Comparison of ENCODE assay signal across 9 mouse cellular contexts in the genomic region with DNA sequence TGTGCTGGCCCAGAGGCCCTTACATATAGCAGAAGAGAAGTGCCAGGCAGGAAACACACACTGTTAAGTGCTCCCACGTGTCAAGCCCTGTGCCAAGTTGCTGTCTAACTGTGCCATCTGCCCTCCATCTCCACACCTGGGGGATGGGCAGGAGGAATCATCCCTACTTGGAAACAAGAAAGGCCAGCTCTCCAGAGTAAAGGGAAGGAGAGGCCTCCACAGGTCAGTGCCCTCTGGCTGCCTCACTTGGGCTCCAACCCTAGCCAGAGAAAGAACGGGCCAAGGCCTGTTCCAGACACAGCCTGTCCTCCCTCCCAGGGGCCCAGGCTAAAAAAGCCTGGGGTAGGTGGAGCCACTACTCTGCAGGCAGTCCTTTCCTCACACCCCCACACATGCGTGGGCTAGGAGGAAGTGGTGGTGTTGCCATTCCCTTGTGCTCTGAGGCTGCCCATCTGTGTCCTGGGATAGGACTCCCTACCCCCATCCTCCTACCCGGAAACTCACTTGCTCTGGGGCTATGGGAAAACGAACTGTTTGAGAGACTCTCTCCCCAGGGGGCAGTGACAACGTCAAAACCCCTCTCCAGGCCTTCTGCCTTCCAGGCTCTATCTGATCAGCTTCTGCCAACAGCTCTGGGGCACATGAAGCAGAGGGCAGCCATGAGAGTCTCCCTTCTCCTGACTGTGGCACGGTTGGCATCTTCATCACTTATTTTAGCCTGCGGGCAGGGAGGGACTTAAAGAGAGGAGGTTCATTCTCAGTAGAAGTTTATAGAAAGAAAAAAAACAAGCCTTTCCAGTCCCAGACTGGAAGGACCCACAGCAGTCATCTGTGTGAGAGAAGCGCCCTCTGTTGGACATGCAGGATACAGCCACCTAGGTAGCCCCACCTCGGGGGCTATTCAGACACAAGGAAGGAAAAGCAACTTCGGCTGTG. TPM values are rescaled to one million over a fixed set of nuclear protein-coding genes. Genes with fewer than 3 reads are reported as not detected.
A peak's percentile ranks its signal among the peaks of the same experiment; 100 is the strongest.
DNase-seq lines count a peak whose midpoint lies in the region; ATAC-seq lines count a peak whose summit lies in the region.
"Had no signal": no experiment of that assay in that cellular context is flagged by ENCODE, and none has a peak within 500 bp of the region (broad histone marks: within the 10 kb centered on the region; RNA-seq: fewer than 3 reads in every experiment).

No protein-coding gene starts in this region.

- peak; percentile 74 for DNase-seq in c-Kit-positive CD71-negative TER-119-negative erythroid progenitor cells, embryonic 14.5 days (ENCODE audit: low read depth)
- peak; percentile 70 for DNase-seq in forebrain, embryonic 10.5 days (ENCODE audit: extremely low spot score, low spot score)
- peak; percentile 91 for DNase-seq in kidney, postnatal 10 days
- DNase-seq in natural killer cell, adult 2 months (ENCODE audit: low spot score in 2 of 2), result peak; percentile 73 to 81

- ATAC-seq in CD4-positive, CD25-positive, alpha-beta regulatory T cell, adult 4 months, result peak; percentile 90
- peak; percentile 62 for ATAC-seq in heart, embryonic 14.5 days (ENCODE audit: insufficient number of reproducible peaks, insufficient read depth, low FRiP score, low read depth)
- ATAC-seq in liver, embryonic 12.5 days, result peak; percentile 32
- ATAC-seq in stomach, embryonic 14.5 days (ENCODE audit: insufficient number of reproducible peaks, insufficient read depth, low FRiP score, low read depth), result peak; percentile 71

- peak overlapping the region; percentile 10; the same call in 1 of the 2 replicates for H3K4me2 ChIP-seq in heart, embryonic 14.5 days (ENCODE audit: low read length)
- H3K4me2 ChIP-seq in liver, embryonic 12.5 days, result no peak overlapping the region
- no peak overlapping the region for H3K4me2 ChIP-seq in stomach, embryonic 14.5 days (replicated peaks; ENCODE audit: low read depth, low read length)

- H3K27ac ChIP-seq in forebrain, embryonic 10.5 days, result peak overlapping the region; percentile 44; the same call in 1 of the 2 replicates
- H3K27ac ChIP-seq in heart, embryonic 14.5 days (replicated peaks in 1 of 2; ENCODE audit: control insufficient read depth in 1 of 2, insufficient read depth in 1 of 2, low read depth in 2 of 2, low read length in 2 of 2), result peak overlapping the region; percentile 40 to 66
- H3K27ac ChIP-seq in liver, embryonic 12.5 days, result peak overlapping the region; percentile 8; the same call in 1 of the 2 replicates
- H3K27ac ChIP-seq in stomach, embryonic 14.5 days (ENCODE audit: low read length), result peak overlapping the region; percentile 87

- WGBS in forebrain, embryonic 10.5 days, result 30% methylated on average over 11 of the region's 11 CpGs
- WGBS in heart, embryonic 14.5 days, result 12% methylated on average over 11 of the region's 11 CpGs
- WGBS in liver, embryonic 12.5 days (ENCODE audit: insufficient replicate concordance), result 14% methylated on average over 11 of the region's 11 CpGs
- 9% methylated on average over 11 of the region's 11 CpGs for WGBS in stomach, embryonic 14.5 days

- no peak overlapping the region for H3K4me3 ChIP-seq in forebrain, embryonic 10.5 days
- no peak overlapping the region for H3K4me3 ChIP-seq in heart, embryonic 14.5 days (ENCODE audit: control insufficient read depth in 1 of 2, insufficient read depth in 1 of 2, low read depth in 1 of 2, low read length in 2 of 2)
- no peak overlapping the region for H3K4me3 ChIP-seq in liver, embryonic 12.5 days
- H3K4me3 ChIP-seq in stomach, embryonic 14.5 days (ENCODE audit: low read depth, low read length), result no peak overlapping the region
- H3K4me3 ChIP-seq: erythroblast, embryonic 14.5 days had no signal

- peaks cover 48% of the 10 kb centered on the region for H3K4me1 ChIP-seq in forebrain, embryonic 10.5 days
- peaks cover 23 to 26% of the 10 kb centered on the region in 2 experiments for H3K4me1 ChIP-seq in heart, embryonic 14.5 days (ENCODE audit: control insufficient read depth in 2 of 2, insufficient read depth in 2 of 2, low read length in 2 of 2)
- peaks cover 47% of the 10 kb centered on the region for H3K4me1 ChIP-seq in liver, embryonic 12.5 days
- H3K4me1 ChIP-seq in stomach, embryonic 14.5 days (ENCODE audit: control insufficient read depth, insufficient read depth, low read length), result peaks cover 18% of the 10 kb centered on the region

- H3K9ac ChIP-seq in heart, embryonic 14.5 days (ENCODE audit: low read length), result peak overlapping the region; percentile 45
- no peak overlapping the region; the same call in 1 of the 2 replicates for H3K9ac ChIP-seq in liver, embryonic 12.5 days
- 0 out of 2 replicates have a peak overlapping the region, but pooled peaks have one; percentile 18 for H3K9ac ChIP-seq in stomach, embryonic 14.5 days (replicated peaks; ENCODE audit: low read depth, low read length)

- no peaks in the 10 kb centered on the region; the same call in 1 of the 2 replicates for H3K36me3 ChIP-seq in forebrain, embryonic 10.5 days (replicated peaks)
- no peaks in the 10 kb centered on the region; the same call in 1 of the 2 replicates for H3K36me3 ChIP-seq in heart, embryonic 14.5 days (ENCODE audit: control insufficient read depth, insufficient read depth, low read length)
- peaks cover 3% of the 10 kb centered on the region; the same call in 1 of the 2 replicates for H3K36me3 ChIP-seq in liver, embryonic 12.5 days
- H3K36me3 ChIP-seq in stomach, embryonic 14.5 days (ENCODE audit: control insufficient read depth, insufficient read depth, low read length), result no peaks in the 10 kb centered on the region

- H3K9me3 ChIP-seq in forebrain, embryonic 10.5 days, result no peaks in the 10 kb centered on the region
- H3K9me3 ChIP-seq in heart, embryonic 14.5 days (ENCODE audit: control insufficient read depth, low read length), result no peaks in the 10 kb centered on the region
- no peaks in the 10 kb centered on the region for H3K9me3 ChIP-seq in liver, embryonic 12.5 days (replicated peaks)
- no peaks in the 10 kb centered on the region for H3K9me3 ChIP-seq in stomach, embryonic 14.5 days (ENCODE audit: control insufficient read depth, low read depth, low read length)

- no peaks in the 10 kb centered on the region for H3K27me3 ChIP-seq in forebrain, embryonic 10.5 days (ENCODE audit: poor library complexity, severe bottlenecking)
- H3K27me3 ChIP-seq in heart, embryonic 14.5 days (ENCODE audit: control insufficient read depth, insufficient read depth, low read length), result no peaks in the 10 kb centered on the region
- H3K27me3 ChIP-seq in liver, embryonic 12.5 days (replicated peaks), result no peaks in the 10 kb centered on the region
- H3K27me3 ChIP-seq in stomach, embryonic 14.5 days (ENCODE audit: control insufficient read depth, insufficient read depth, low read length), result no peaks in the 10 kb centered on the region

RNA-seq across cellular contexts. Expression of a gene that starts 6.6 kb away (rescaled TPM):
- 100 to 1,000 TPM; 157 to 228 TPM for polyA plus RNA-seq in CD4-positive, CD25-positive, alpha-beta regulatory T cell, adult 4 months (2017; shearing (Covaris generic))
- 24.8 and 25.6 TPM in 2 replicates for polyA plus RNA-seq in forebrain, embryonic 10.5 days (2016; fragmentation: Nextera tagmentation; extraction: Ambion mirVana)
- polyA plus RNA-seq in heart, embryonic 14.5 days (2014; fragmentation: Nextera tagmentation; extraction: Ambion mirVana), result 18.5 and 21.1 TPM in 2 replicates
- 13.8 and 15.6 TPM in 2 replicates for polyA plus RNA-seq in liver, embryonic 12.5 days (2016; fragmentation: Nextera tagmentation; extraction: Ambion mirVana)
- 30.1 and 32.7 TPM in 2 replicates for polyA plus RNA-seq in stomach, embryonic 14.5 days (2014; fragmentation: Nextera tagmentation; extraction: Ambion mirVana)

RNA-seq across cellular contexts. Expression of a gene that starts 34.5 kb away (rescaled TPM):
- under 1 TPM in 1 of 2 experiments, not detected in 1; 0.26 TPM for polyA plus RNA-seq in CD4-positive, CD25-positive, alpha-beta regulatory T cell, adult 4 months (2017; shearing (Covaris generic))
- polyA plus RNA-seq in forebrain, embryonic 10.5 days (2016; fragmentation: Nextera tagmentation; extraction: Ambion mirVana), result 12.9 and 15.5 TPM in 2 replicates
- 4.5 and 6.2 TPM in 2 replicates for polyA plus RNA-seq in heart, embryonic 14.5 days (2014; fragmentation: Nextera tagmentation; extraction: Ambion mirVana)
- polyA plus RNA-seq in liver, embryonic 12.5 days (2016; fragmentation: Nextera tagmentation; extraction: Ambion mirVana), result 10.5 and 12.4 TPM in 2 replicates
- 17.9 and 20.0 TPM in 2 replicates for polyA plus RNA-seq in stomach, embryonic 14.5 days (2014; fragmentation: Nextera tagmentation; extraction: Ambion mirVana)

Comparison
In these comparisons a context has a peak if more than half of its experiments do, and no peak if none do; other contexts are left out.
1. ATAC-seq: peak in every context shown above with its lines; median percentile 90 in CD4-positive, CD25-positive, alpha-beta regulatory T cell, adult 4 months; 71 in stomach, embryonic 14.5 days; 62 in heart, embryonic 14.5 days; 32 in liver, embryonic 12.5 days.
2. H3K27ac ChIP-seq: peak in every context shown above with its lines; median percentile 87 in stomach, embryonic 14.5 days; 53 in heart, embryonic 14.5 days; 44 in forebrain, embryonic 10.5 days; 8 in liver, embryonic 12.5 days.